Mouse (Mus musculus): ENCODE data around the gene Bag6. TPM values are rescaled to one million over a fixed set of nuclear protein-coding genes. Genes with fewer than 3 reads are reported as not detected.

Bag6 gene
- 87.9 and 88.3 TPM in 2 replicates for polyA plus RNA-seq (2016; fragmentation: Nextera tagmentation; extraction: Ambion mirVana)

GRCm38 (mm10) chr17:35134801-35135590 lies at the start of gene Bag6:
TSS of gene Bag6 (plus strand) at chr17:35135178.
- H3K27ac ChIP-seq, result peak within 1 kb of the TSS; percentile 96
- peak within 1 kb of the TSS; percentile 76 for H3K4me3 ChIP-seq
- H3K9ac ChIP-seq, result peak within 1 kb of the TSS; percentile 77
- no peaks in the 10 kb centered on the region for H3K27me3 ChIP-seq
- H3K4me1 ChIP-seq, result peaks cover 19% of the 10 kb centered on the region
- no peaks in the 10 kb centered on the region for H3K9me3 ChIP-seq (replicated peaks)
- H3K36me3 ChIP-seq, result peaks cover 23% of the 10 kb centered on the region
- under 1% methylated on average over 66 of the region's 66 CpGs for WGBS
- peak; percentile 96 for ATAC-seq (ENCODE audit: low FRiP score)
- H3K4me2 ChIP-seq (replicated peaks), result peak within 1 kb of the TSS; percentile 80

GRCm38 (mm10) chr17:35085208-35085865 lies 49.6 kb upstream of the Bag6 start, which contains the start of gene Ly6g6f:
TSS of gene Ly6g6f (minus strand) at chr17:35085610.
- no peak for ATAC-seq (ENCODE audit: low FRiP score)
- 79% methylated on average over 7 of the region's 7 CpGs for WGBS
- Histone ChIP-seq H3K9me3 (replicated peaks) (no peaks in the 10 kb centered on the region), H3K4me1 (peaks cover 6% of the 10 kb centered on the region), H3K4me2 (replicated peaks) (no peak within 1 kb of the TSS), H3K36me3 (no peaks in the 10 kb centered on the region), H3K27ac (no peak within 1 kb of the TSS), H3K27me3 (0 out of 2 replicates have a peak, but pooled peaks cover 6% of the 10 kb centered on the region), H3K4me3 (no peak within 1 kb of the TSS), H3K9ac (no peak within 1 kb of the TSS)

- Histone ChIP-seq H3K36me3 (peaks cover 21% of the 10 kb centered on the region), H3K4me3 (no peak overlapping the region), H3K4me1 (peaks cover 12% of the 10 kb centered on the region), H3K27me3 (0 out of 2 replicates have a peak, but pooled peaks cover 6% of the 10 kb centered on the region), H3K9me3 (replicated peaks) (no peaks in the 10 kb centered on the region), H3K9ac (no peak overlapping the region), H3K27ac (no peak overlapping the region), H3K4me2 (replicated peaks) (no peak overlapping the region)
- WGBS, result 43% methylated on average over 2 of the region's 2 CpGs
- no peak for ATAC-seq (ENCODE audit: low FRiP score)
Observed at GRCm38 (mm10) chr17:35088151-35088550, 46.8 kb upstream of the Bag6 start.

- WGBS, result 2% methylated on average over 67 of the region's 67 CpGs
- H3K27me3 ChIP-seq, result 0 out of 2 replicates have a peak, but pooled peaks cover 6% of the 10 kb centered on the region
- peaks cover 28% of the 10 kb centered on the region for H3K36me3 ChIP-seq
- peak within 1 kb of the TSS; percentile 67 for H3K4me2 ChIP-seq (replicated peaks)
- H3K4me3 ChIP-seq, result peak within 1 kb of the TSS; percentile 67
- H3K27ac ChIP-seq, result peak within 1 kb of the TSS; percentile 97
- peak within 1 kb of the TSS; percentile 82 for H3K9ac ChIP-seq
- peaks cover 12% of the 10 kb centered on the region for H3K4me1 ChIP-seq
- no peaks in the 10 kb centered on the region for H3K9me3 ChIP-seq (replicated peaks)
- peak; percentile 98 for ATAC-seq (ENCODE audit: low FRiP score)
Observed at GRCm38 (mm10) chr17:35088825-35089644, 45.9 kb upstream of the Bag6 start, which contains the start of gene Abhd16a. TSS of gene Abhd16a (plus strand) at chr17:35089263.

GRCm38 (mm10) chr17:35090166-35090932 lies 44.6 kb upstream of the Bag6 start:
- H3K4me3 ChIP-seq, result peak overlapping the region; percentile 67
- H3K4me1 ChIP-seq, result peaks cover 12% of the 10 kb centered on the region
- no peaks in the 10 kb centered on the region for H3K9me3 ChIP-seq (replicated peaks)
- H3K27ac ChIP-seq, result peak overlapping the region; percentile 97; the same call in 1 of the 2 replicates
- 69% methylated on average over 8 of the region's 8 CpGs for WGBS
- H3K4me2 ChIP-seq (replicated peaks), result peak overlapping the region; percentile 67
- H3K36me3 ChIP-seq, result peaks cover 42% of the 10 kb centered on the region
- ATAC-seq (ENCODE audit: low FRiP score), result no peak
- H3K27me3 ChIP-seq, result 0 out of 2 replicates have a peak, but pooled peaks cover 5% of the 10 kb centered on the region
- peak overlapping the region; percentile 82 for H3K9ac ChIP-seq

- H3K27me3 ChIP-seq, result no peaks in the 10 kb centered on the region
- H3K9me3 ChIP-seq (replicated peaks), result no peaks in the 10 kb centered on the region
- H3K4me2 ChIP-seq (replicated peaks), result no peak overlapping the region
- H3K27ac ChIP-seq, result no peak overlapping the region
- no peak for ATAC-seq (ENCODE audit: low FRiP score)
- 90% methylated on average over 14 of the region's 14 CpGs for WGBS
- no peak overlapping the region for H3K4me3 ChIP-seq
- H3K36me3 ChIP-seq, result peaks cover 62% of the 10 kb centered on the region
- peak overlapping the region; percentile 32; the same call in 1 of the 2 replicates for H3K9ac ChIP-seq
- H3K4me1 ChIP-seq, result peaks cover 12% of the 10 kb centered on the region
Observed at GRCm38 (mm10) chr17:35092403-35093198, 42.4 kb upstream of the Bag6 start.

GRCm38 (mm10) chr17:35094475-35095365 lies 40.3 kb upstream of the Bag6 start:
- Histone ChIP-seq H3K4me2 (replicated peaks) (no peak overlapping the region), H3K27ac (no peak overlapping the region), H3K9ac (0 out of 2 replicates have a peak overlapping the region, but pooled peaks have one; percentile 8), H3K36me3 (peaks cover 77% of the 10 kb centered on the region), H3K4me1 (peaks cover 12% of the 10 kb centered on the region), H3K4me3 (no peak overlapping the region), H3K27me3 (no peaks in the 10 kb centered on the region), H3K9me3 (replicated peaks) (no peaks in the 10 kb centered on the region)
- 92% methylated on average over 15 of the region's 15 CpGs for WGBS
- ATAC-seq (ENCODE audit: low FRiP score), result no peak

- Histone ChIP-seq H3K4me2 (replicated peaks) (no peak overlapping the region), H3K9me3 (replicated peaks) (no peaks in the 10 kb centered on the region), H3K4me3 (no peak overlapping the region), H3K4me1 (no peaks in the 10 kb centered on the region), H3K27me3 (no peaks in the 10 kb centered on the region), H3K27ac (no peak overlapping the region), H3K9ac (no peak overlapping the region), H3K36me3 (peaks cover 90% of the 10 kb centered on the region)
- ATAC-seq (ENCODE audit: low FRiP score), result no peak
- 84% methylated on average over 12 of the region's 12 CpGs for WGBS
Observed at GRCm38 (mm10) chr17:35096597-35096996, 38.4 kb upstream of the Bag6 start.

- H3K36me3 ChIP-seq, result peaks cover 90% of the 10 kb centered on the region
- no peak for ATAC-seq (ENCODE audit: low FRiP score)
- 79% methylated on average over 12 of the region's 12 CpGs for WGBS
Observed at GRCm38 (mm10) chr17:35097164-35097655, 37.8 kb upstream of the Bag6 start.

GRCm38 (mm10) chr17:35100196-35100765 lies 34.7 kb upstream of the Bag6 start:
- Histone ChIP-seq H3K36me3 (peaks cover 79% of the 10 kb centered on the region), H3K9ac (no peak overlapping the region), H3K27me3 (no peaks in the 10 kb centered on the region), H3K4me2 (replicated peaks) (no peak overlapping the region), H3K9me3 (replicated peaks) (no peaks in the 10 kb centered on the region), H3K4me1 (no peaks in the 10 kb centered on the region), H3K27ac (no peak overlapping the region), H3K4me3 (no peak overlapping the region)
- no peak for ATAC-seq (ENCODE audit: low FRiP score)
- WGBS, result 70% methylated on average over 10 of the region's 10 CpGs

More at GRCm38 (mm10) chr17:35097164-35097655, 37.8 kb upstream of the Bag6 start:
- H3K27ac ChIP-seq, result no peak overlapping the region
- H3K4me3 ChIP-seq, result no peak overlapping the region
- no peaks in the 10 kb centered on the region for H3K4me1 ChIP-seq
- H3K9ac ChIP-seq, result no peak overlapping the region
- no peak overlapping the region for H3K4me2 ChIP-seq (replicated peaks)
- H3K9me3 ChIP-seq (replicated peaks), result no peaks in the 10 kb centered on the region
- no peaks in the 10 kb centered on the region for H3K27me3 ChIP-seq
